Mouse (Mus musculus) stomach, postnatal 0 days (tissue): ENCODE measurements around the gene Mob3a. TPM values are rescaled to one million over a fixed set of nuclear protein-coding genes. Genes with fewer than 3 reads are reported as not detected.

ENCODE experiments used
- ATAC-seq: fragments of 200-750 bp; cut with Nextera tagmentation; 2 replicates; pipeline ENCODE4 v1.8.0; 2017; ENCODE audit not compliant: low FRiP score, low TSS enrichment
- DNase-seq: peaks from one replicate; pipeline ENCODE4 v3.0.0-alpha.2; 2016; ENCODE audit warnings: low spot score
- H3K27ac ChIP-seq: fragments of 300-500 bp; sonication (generic); replicated peaks from 2 replicates; pipeline ENCODE4 v1.5.1; 2014; ENCODE audit warnings: mild to moderate bottlenecking, control low read depth
- H3K27me3 ChIP-seq: fragments of 300-500 bp; sonication (generic); 2 replicates; pipeline ENCODE4 v1.6.1; 2014; ENCODE audit warnings: low read length; ENCODE audit not compliant: control insufficient read depth, insufficient read depth
- H3K36me3 ChIP-seq: fragments of 300-500 bp; sonication (generic); 2 replicates; pipeline ENCODE4 v1.6.1; 2014; ENCODE audit warnings: low read length, mixed read lengths; ENCODE audit not compliant: control insufficient read depth, insufficient read depth
- H3K4me1 ChIP-seq: fragments of 300-500 bp; sonication (generic); replicated peaks from 2 replicates; pipeline ENCODE4 v1.6.1; 2014; ENCODE audit warnings: antibody characterized with exemption; ENCODE audit not compliant: control insufficient read depth, insufficient read depth
- H3K4me2 ChIP-seq: fragments of 300-500 bp; sonication (generic); replicated peaks from 2 replicates; pipeline ENCODE4 v1.6.1; 2014; ENCODE audit warnings: low read depth, mild to moderate bottlenecking, control low read depth, moderate library complexity
- H3K4me3 ChIP-seq: fragments of 300-500 bp; sonication (generic); 2 replicates; pipeline ENCODE4 v1.5.1; 2014; ENCODE audit warnings: low read depth, low read length, control low read depth
- H3K9ac ChIP-seq: fragments of 300-500 bp; sonication (generic); 2 replicates; pipeline ENCODE4 v1.6.1; 2014; ENCODE audit warnings: mild to moderate bottlenecking, low read length, control low read depth, mixed read lengths
- H3K9me3 ChIP-seq: fragments of 300-500 bp; sonication (generic); 2 replicates; pipeline ENCODE4 v1.6.1; 2016; ENCODE audit warnings: low read length; ENCODE audit not compliant: control insufficient read depth
- CTCF ChIP-seq: IDR thresholded peaks from 2 replicates; pipeline ENCODE4 v1.5.1; 2016; ENCODE audit warnings: antibody characterized with exemption, low read depth, mild to moderate bottlenecking, moderate library complexity
- EP300 ChIP-seq: optimal IDR thresholded peaks from 2 replicates; pipeline ENCODE3; 2016; ENCODE audit warnings: antibody characterized with exemption
- WGBS: fragments of 180-500 bp; shearing (Covaris S2); extraction: QIAGEN DNeasy Blood & Tissue Kit; methylation state at CpG from one replicate; pipeline ENCODE4 v1.1.7; 2014; 5-methylcytosine and 5-hydroxymethylcytosine counted together
- polyA plus RNA-seq: library from polyadenylated mRNA; unstranded; fragments of >200 nt; fragmentation: Nextera tagmentation; extraction: Ambion mirVana; gene quantifications from 2 replicates; pipeline ENCODE4 v1.2.1, GENCODE M21; 2015

Mob3a gene
- polyA plus RNA-seq: 22.9 and 23.9 TPM in 2 replicates

DNA sequence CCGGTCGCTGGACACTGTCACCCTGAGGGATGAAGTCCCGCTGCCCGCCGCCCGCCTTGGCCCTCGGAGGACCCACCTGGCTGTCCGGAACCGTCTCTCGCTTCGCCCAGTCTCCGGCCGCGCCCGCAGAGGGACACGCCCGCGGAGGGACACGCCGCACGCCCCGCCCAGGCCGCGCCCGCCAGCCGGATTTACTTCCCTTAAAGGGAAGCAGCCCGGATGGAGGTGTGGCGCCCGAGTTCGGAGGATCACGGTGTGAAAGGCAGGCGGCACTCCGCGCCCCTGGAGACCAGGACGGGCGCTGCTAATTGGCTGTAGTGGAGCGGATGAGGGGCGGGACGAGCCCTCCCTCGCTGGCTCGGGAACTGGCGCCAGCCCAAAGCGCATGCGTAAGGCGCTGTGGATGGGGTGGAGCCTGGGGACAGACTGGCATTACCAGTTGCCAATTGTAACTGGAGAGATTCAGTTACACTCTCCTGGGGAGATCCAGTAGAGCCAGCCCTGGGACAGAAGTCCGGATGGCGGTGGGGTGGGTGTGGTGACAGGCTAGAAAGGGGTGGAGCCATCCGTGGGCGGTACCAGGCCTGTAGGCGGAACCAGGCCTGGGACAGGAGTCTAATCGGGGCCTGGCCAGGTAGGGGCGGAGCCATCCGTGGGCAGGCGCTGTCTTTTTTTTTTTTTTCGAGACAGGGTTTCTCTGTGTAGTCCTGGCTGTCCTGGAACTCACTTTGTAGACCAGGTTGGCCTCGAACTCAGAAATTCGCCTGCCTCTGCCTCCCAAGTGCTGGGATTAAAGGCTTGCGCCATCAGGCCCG lies at the start of gene Mob3a, which contains the start of gene Izumo4:
Mob3a (minus strand) TSS at position 257 of the 815 bp plus-strand sequence.
Izumo4 (plus strand) TSS at position 464 of the 815 bp plus-strand sequence.
- peak within 1 kb of the TSS; percentile 72 for H3K4me2 ChIP-seq
- peak; percentile 100 for DNase-seq
- no peaks in the 10 kb centered on the region for H3K27me3 ChIP-seq
- peak within 1 kb of the TSS; percentile 53 for H3K4me3 ChIP-seq
- ATAC-seq: peak; percentile 95
- peak within 1 kb of the TSS; percentile 58 for H3K9ac ChIP-seq
- H3K4me1 ChIP-seq: peaks cover 6% of the 10 kb centered on the region
- peak within 1 kb of the TSS; percentile 86 for H3K27ac ChIP-seq
- peaks cover 7% of the 10 kb centered on the region for H3K36me3 ChIP-seq
- H3K9me3 ChIP-seq: no peaks in the 10 kb centered on the region
- WGBS: under 1% methylated on average over 57 of the region's 59 CpGs
- TF ChIP-seq EP300 (peak; percentile 41), CTCF (peak; percentile 39; the same call in 1 of the 2 replicates)

DNA sequence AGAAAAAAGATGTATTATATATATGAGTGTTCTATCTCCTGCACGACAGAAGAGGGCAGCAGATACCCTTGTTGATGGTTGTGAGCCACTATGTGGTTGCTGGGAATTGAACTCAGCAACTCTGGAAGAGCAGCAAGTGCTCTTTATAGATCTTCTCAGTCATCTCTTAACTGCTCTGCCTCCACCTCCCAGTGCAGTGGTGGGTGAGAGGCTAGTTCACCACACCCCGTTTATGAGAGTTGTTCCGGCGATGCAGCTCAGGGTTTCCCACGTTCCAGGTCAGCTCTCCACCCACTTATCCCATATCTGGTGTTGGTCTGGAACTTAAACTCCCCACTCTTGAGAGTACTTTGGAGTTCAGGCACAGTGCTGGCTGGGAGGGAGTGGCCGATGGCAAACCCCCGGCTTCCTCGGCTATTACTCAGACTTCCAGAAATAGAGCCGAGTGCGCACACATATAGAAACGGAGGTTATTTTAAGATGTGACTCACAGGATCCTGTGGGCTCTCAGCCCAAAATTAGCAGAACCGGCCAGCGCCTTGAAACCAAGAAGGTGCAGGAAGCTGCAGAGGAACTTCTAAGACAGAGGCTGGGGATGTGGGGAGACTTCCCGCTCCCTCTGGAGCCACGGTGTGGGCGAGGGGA lies 49.5 kb upstream of the Mob3a start:
- H3K4me2 ChIP-seq: peak overlapping the region; percentile 64
- DNase-seq: peak; percentile 78
- H3K4me1 ChIP-seq: peaks cover 10% of the 10 kb centered on the region
- H3K9ac ChIP-seq: peak overlapping the region; percentile 45
- peak overlapping the region; percentile 30 for H3K4me3 ChIP-seq
- TF ChIP-seq CTCF: peak; percentile 73
- TF ChIP-seq EP300: peak; percentile 85
- peak overlapping the region; percentile 95 for H3K27ac ChIP-seq
- WGBS: 3% methylated on average over 16 of the region's 16 CpGs
- H3K9me3 ChIP-seq: no peaks in the 10 kb centered on the region
- no peaks in the 10 kb centered on the region for H3K36me3 ChIP-seq
- peak; percentile 79 for ATAC-seq
- H3K27me3 ChIP-seq: no peaks in the 10 kb centered on the region

DNA sequence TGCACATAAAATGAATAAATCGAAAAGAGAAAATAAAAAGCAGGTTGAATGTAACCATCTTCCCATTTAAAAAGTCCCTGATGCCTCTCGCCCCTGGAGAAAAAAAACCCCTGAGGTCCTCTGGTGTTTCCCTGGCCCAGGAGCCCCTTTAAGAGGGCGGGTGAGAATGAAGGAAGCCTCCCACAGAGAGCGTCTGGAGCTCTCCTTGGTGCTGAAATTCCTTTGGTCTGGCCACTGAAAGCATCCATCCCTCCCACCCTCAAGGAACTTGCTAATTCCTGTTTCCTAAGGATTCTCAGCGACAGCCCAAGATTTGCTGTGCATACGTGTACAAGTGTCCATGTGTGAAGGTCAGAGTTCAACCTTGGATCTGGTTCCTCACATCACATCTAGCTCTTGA lies 46.8 kb upstream of the Mob3a start:
- Histone ChIP-seq H3K4me3 (no peak overlapping the region), H3K36me3 (no peaks in the 10 kb centered on the region), H3K9me3 (no peaks in the 10 kb centered on the region), H3K27ac (no peak overlapping the region), H3K27me3 (no peaks in the 10 kb centered on the region), H3K4me1 (peaks cover 6% of the 10 kb centered on the region), H3K9ac (no peak overlapping the region), H3K4me2 (no peak overlapping the region)
- DNase-seq (peak; percentile 72), ATAC-seq (no peak)
- no peak for TF ChIP-seq CTCF
- no peak for TF ChIP-seq EP300
- WGBS: 8% methylated on average over 6 of the region's 6 CpGs

DNA sequence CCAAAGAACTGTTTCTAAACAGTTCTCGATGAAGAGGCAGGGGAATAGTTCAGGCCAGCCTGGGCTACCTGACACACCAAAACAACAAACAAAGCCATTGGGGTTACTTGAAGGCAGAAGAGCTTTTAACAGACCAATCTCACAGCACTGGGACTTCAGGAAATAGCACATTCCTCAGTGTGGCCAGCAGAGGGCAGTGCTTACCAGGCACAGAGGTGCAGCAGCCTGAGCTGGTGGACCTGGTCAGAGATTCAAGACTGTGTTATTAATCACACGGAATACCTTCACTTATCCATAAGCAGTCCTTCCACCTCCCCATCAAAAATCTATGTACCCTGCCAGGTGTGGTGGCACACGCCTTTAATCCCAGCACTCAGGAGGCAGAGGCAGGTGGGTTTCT lies 45.6 kb upstream of the Mob3a start:
- 8% methylated on average over 3 of the region's 3 CpGs for WGBS
- peak; percentile 98 for TF ChIP-seq CTCF
- TF ChIP-seq EP300: no peak
- Histone ChIP-seq H3K4me2 (no peak overlapping the region), H3K4me1 (peaks cover 3% of the 10 kb centered on the region), H3K27ac (no peak overlapping the region), H3K4me3 (no peak overlapping the region), H3K9me3 (no peaks in the 10 kb centered on the region), H3K9ac (no peak overlapping the region), H3K36me3 (no peaks in the 10 kb centered on the region), H3K27me3 (no peaks in the 10 kb centered on the region)
- DNase-seq: peak; percentile 86
- ATAC-seq: no peak

DNA sequence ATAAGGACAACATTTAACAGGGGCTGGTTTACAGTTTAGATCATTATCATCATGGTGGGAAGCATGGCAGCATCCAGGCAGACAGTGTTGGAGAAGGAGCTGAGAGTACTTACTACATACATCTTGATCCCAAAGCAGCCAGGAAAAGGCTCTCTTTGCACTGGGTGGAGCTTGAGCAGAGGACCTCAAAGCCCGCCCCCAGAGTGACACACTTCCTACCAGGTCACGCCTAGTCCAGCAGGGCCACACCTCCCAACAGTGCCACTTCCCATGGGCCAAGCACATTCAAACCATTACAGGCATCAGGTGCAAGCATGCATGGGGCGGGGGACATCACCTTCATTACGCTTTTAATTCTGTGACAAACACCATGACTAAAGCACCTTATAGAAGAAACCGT lies 42.5 kb upstream of the Mob3a start:
- 35% methylated on average over 5 of the region's 5 CpGs for WGBS
- H3K4me1 ChIP-seq: peaks cover 10% of the 10 kb centered on the region; the same call in 1 of the 2 replicates
- TF ChIP-seq CTCF: no peak
- no peak for TF ChIP-seq EP300
- H3K9ac ChIP-seq: no peak overlapping the region
- peak; percentile 55 for ATAC-seq
- no peak overlapping the region for H3K4me2 ChIP-seq
- no peaks in the 10 kb centered on the region; the same call in 1 of the 2 replicates for H3K36me3 ChIP-seq
- no peaks in the 10 kb centered on the region for H3K27me3 ChIP-seq
- H3K9me3 ChIP-seq: no peaks in the 10 kb centered on the region
- H3K27ac ChIP-seq: no peak overlapping the region
- peak; percentile 87 for DNase-seq
- no peak overlapping the region for H3K4me3 ChIP-seq
